Mouse (Mus musculus) megakaryocyte, embryonic 14.5 days (primary cell): ENCODE data around the gene D630023F18Rik. TPM values are rescaled to one million over a fixed set of nuclear protein-coding genes. Genes with fewer than 3 reads are reported as not detected.

Experiments used
- H3K27me3 ChIP-seq: replicated peaks from 2 replicates; pipeline ENCODE3; 2012; ENCODE audit warnings: inconsistent platforms
- H3K36me3 ChIP-seq: replicated peaks from 2 replicates; pipeline ENCODE3; 2012; ENCODE audit warnings: low read length, inconsistent platforms, mixed read lengths
- H3K4me1 ChIP-seq: 2 replicates; pipeline ENCODE4 v1.6.1; 2012; ENCODE audit warnings: inconsistent platforms
- H3K4me3 ChIP-seq: replicated peaks from 2 replicates; pipeline ENCODE3; 2012; ENCODE audit warnings: moderate library complexity, mild to moderate bottlenecking, inconsistent platforms
- H3K9me3 ChIP-seq: 2 replicates; pipeline ENCODE4 v1.6.1; 2012; ENCODE audit warnings: inconsistent platforms
- FLI1 ChIP-seq: IDR thresholded peaks from 2 replicates; pipeline ENCODE4 v1.6.1; 2012; ENCODE audit warnings: low read length, inconsistent platforms, mixed read lengths
- GATA1 ChIP-seq: IDR thresholded peaks from 3 replicates; pipeline ENCODE4 v1.6.1; 2012; ENCODE audit warnings: mixed read lengths, low read length, inconsistent platforms, borderline replicate concordance
- polyA plus RNA-seq: library from polyadenylated mRNA; stranded (reverse); fragments of >175 nt; gene quantifications from 2 replicates; pipeline ENCODE4 v1.2.3, GENCODE M21; 2012; ENCODE audit warnings: low replicate concordance; ENCODE audit not compliant: insufficient read depth

The D630023F18Rik gene
- polyA plus RNA-seq, 1 experiment: not detected

GRCm38 (mm10) chr1:65146601-65147000 is 23.6 kb upstream of the D630023F18Rik start:
- H3K27me3 ChIP-seq: no peaks in the 10 kb centered on the region
- H3K4me3 ChIP-seq: no peak overlapping the region
- no peaks in the 10 kb centered on the region for H3K36me3 ChIP-seq
- TF ChIP-seq FLI1 (no peak), GATA1 (no peak)
- peaks cover 3% of the 10 kb centered on the region; the same call in 1 of the 2 replicates for H3K4me1 ChIP-seq
- H3K9me3 ChIP-seq: peaks cover 16% of the 10 kb centered on the region

GRCm38 (mm10) chr1:65144783-65145182 is 21.8 kb upstream of the D630023F18Rik start:
- H3K4me1 ChIP-seq: peaks cover 3% of the 10 kb centered on the region; the same call in 1 of the 2 replicates
- H3K36me3 ChIP-seq: no peaks in the 10 kb centered on the region
- no peak for TF ChIP-seq GATA1
- no peak for TF ChIP-seq FLI1
- H3K4me3 ChIP-seq: no peak overlapping the region
- H3K9me3 ChIP-seq: peaks cover 20% of the 10 kb centered on the region
- H3K27me3 ChIP-seq: no peaks in the 10 kb centered on the region

GRCm38 (mm10) chr1:65137560-65137959 is 14.5 kb upstream of the D630023F18Rik start:
- no peaks in the 10 kb centered on the region for H3K36me3 ChIP-seq
- H3K9me3 ChIP-seq: peaks cover 29% of the 10 kb centered on the region
- peaks cover 4% of the 10 kb centered on the region for H3K27me3 ChIP-seq
- H3K4me1 ChIP-seq: no peaks in the 10 kb centered on the region
- no peak overlapping the region for H3K4me3 ChIP-seq
- no peak for TF ChIP-seq GATA1
- TF ChIP-seq FLI1: no peak

- no peaks in the 10 kb centered on the region for H3K36me3 ChIP-seq
- TF ChIP-seq GATA1 (no peak), FLI1 (no peak)
- H3K4me1 ChIP-seq: no peaks in the 10 kb centered on the region
- H3K27me3 ChIP-seq: peaks cover 6% of the 10 kb centered on the region
- no peak overlapping the region for H3K4me3 ChIP-seq
- H3K9me3 ChIP-seq: peaks cover 17% of the 10 kb centered on the region
Measured at GRCm38 (mm10) chr1:65132833-65133232, 9.8 kb upstream of the D630023F18Rik start.

- H3K4me1 ChIP-seq: no peaks in the 10 kb centered on the region
- H3K4me3 ChIP-seq: no peak overlapping the region
- peaks cover 6% of the 10 kb centered on the region for H3K27me3 ChIP-seq
- H3K36me3 ChIP-seq: no peaks in the 10 kb centered on the region
- TF ChIP-seq FLI1: no peak
- no peak for TF ChIP-seq GATA1
- peaks cover 11% of the 10 kb centered on the region for H3K9me3 ChIP-seq
Measured at GRCm38 (mm10) chr1:65131671-65132070, 8.7 kb upstream of the D630023F18Rik start.

GRCm38 (mm10) chr1:65130226-65130625 is 7.2 kb upstream of the D630023F18Rik start:
- Histone ChIP-seq H3K9me3 (peaks cover 11% of the 10 kb centered on the region), H3K4me1 (no peaks in the 10 kb centered on the region), H3K36me3 (no peaks in the 10 kb centered on the region), H3K4me3 (no peak overlapping the region), H3K27me3 (peaks cover 4% of the 10 kb centered on the region)
- no peak for TF ChIP-seq GATA1
- no peak for TF ChIP-seq FLI1

- TF ChIP-seq FLI1: no peak
- Histone ChIP-seq H3K4me1 (no peaks in the 10 kb centered on the region), H3K36me3 (no peaks in the 10 kb centered on the region), H3K4me3 (no peak overlapping the region), H3K27me3 (peaks cover 4% of the 10 kb centered on the region), H3K9me3 (peaks cover 11% of the 10 kb centered on the region)
Measured at GRCm38 (mm10) chr1:65129634-65130180, 6.7 kb upstream of the D630023F18Rik start.

GRCm38 (mm10) chr1:65119438-65119837 is 3.6 kb downstream of the D630023F18Rik start, which contains the start of gene Gm28845:
Gm28845 (minus strand) TSS chr1:65119558.
- TF ChIP-seq GATA1: no peak
- no peak for TF ChIP-seq FLI1
- H3K4me1 ChIP-seq: peaks cover 12% of the 10 kb centered on the region
- no peaks in the 10 kb centered on the region for H3K9me3 ChIP-seq
- no peaks in the 10 kb centered on the region for H3K27me3 ChIP-seq
- H3K36me3 ChIP-seq: no peaks in the 10 kb centered on the region
- no peak within 1 kb of the TSS for H3K4me3 ChIP-seq

GRCm38 (mm10) chr1:65118150-65118913 is 4.7 kb downstream of the D630023F18Rik start:
- Histone ChIP-seq H3K27me3 (no peaks in the 10 kb centered on the region), H3K36me3 (no peaks in the 10 kb centered on the region), H3K4me1 (peaks cover 17% of the 10 kb centered on the region), H3K4me3 (no peak overlapping the region), H3K9me3 (no peaks in the 10 kb centered on the region)
- no peak for TF ChIP-seq GATA1
- no peak for TF ChIP-seq FLI1

GRCm38 (mm10) chr1:65113536-65114172 is 9.4 kb downstream of the D630023F18Rik start:
- Histone ChIP-seq H3K4me3 (no peak overlapping the region), H3K27me3 (peaks cover 3% of the 10 kb centered on the region), H3K9me3 (no peaks in the 10 kb centered on the region), H3K4me1 (peaks cover 33% of the 10 kb centered on the region), H3K36me3 (no peaks in the 10 kb centered on the region)
- no peak for TF ChIP-seq FLI1
- TF ChIP-seq GATA1: no peak
